Mouse (Mus musculus) spleen, postnatal 10 days (tissue): Measurements from ENCODE around the gene Ddx23.

Source experiments
- DNase-seq, 2 experiments: peaks; one replicate each; pipeline ENCODE4 v3.0.0; 2021 to 2022; ENCODE audit warnings: low spot score in 2 of 2

Gene Ddx23

GRCm38 (mm10) chr15:98662567-98663545, at the start of gene Ddx23:
TSS of gene Ddx23 (minus strand) at chr15:98662894.
- peak; percentile 93 to 99 for DNase-seq

DNA sequence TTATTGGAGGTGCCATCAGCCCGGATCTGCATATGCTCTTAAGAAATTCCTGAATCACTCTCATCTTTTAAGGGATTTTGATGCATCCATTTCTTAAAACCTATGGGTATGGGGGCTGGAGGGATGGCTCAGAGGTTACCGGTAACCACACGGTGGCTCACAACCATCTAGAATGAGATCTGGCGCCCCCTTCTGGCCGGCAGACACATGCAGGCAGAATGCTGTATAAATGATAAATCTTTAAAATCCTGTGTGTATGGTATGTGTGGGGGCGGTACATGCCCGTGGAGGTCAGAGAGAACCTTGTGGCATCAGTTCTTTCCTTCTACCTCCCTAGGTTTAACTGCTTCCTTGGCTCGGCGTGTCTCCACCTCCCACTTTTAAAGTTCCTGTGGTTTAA, 47.7 kb upstream of the Ddx23 start:
- DNase-seq = peak; percentile 64 to 89

GRCm38 (mm10) chr15:98707766-98708372, 45.2 kb upstream of the Ddx23 start, which contains the start of gene Ccdc65:
TSS of gene Ccdc65 (plus strand) at chr15:98708207.
- DNase-seq = peak; percentile 32 to 84

- DNase-seq = no peak
Measured at GRCm38 (mm10) chr15:98704312-98704711, 41.6 kb upstream of the Ddx23 start.

DNA sequence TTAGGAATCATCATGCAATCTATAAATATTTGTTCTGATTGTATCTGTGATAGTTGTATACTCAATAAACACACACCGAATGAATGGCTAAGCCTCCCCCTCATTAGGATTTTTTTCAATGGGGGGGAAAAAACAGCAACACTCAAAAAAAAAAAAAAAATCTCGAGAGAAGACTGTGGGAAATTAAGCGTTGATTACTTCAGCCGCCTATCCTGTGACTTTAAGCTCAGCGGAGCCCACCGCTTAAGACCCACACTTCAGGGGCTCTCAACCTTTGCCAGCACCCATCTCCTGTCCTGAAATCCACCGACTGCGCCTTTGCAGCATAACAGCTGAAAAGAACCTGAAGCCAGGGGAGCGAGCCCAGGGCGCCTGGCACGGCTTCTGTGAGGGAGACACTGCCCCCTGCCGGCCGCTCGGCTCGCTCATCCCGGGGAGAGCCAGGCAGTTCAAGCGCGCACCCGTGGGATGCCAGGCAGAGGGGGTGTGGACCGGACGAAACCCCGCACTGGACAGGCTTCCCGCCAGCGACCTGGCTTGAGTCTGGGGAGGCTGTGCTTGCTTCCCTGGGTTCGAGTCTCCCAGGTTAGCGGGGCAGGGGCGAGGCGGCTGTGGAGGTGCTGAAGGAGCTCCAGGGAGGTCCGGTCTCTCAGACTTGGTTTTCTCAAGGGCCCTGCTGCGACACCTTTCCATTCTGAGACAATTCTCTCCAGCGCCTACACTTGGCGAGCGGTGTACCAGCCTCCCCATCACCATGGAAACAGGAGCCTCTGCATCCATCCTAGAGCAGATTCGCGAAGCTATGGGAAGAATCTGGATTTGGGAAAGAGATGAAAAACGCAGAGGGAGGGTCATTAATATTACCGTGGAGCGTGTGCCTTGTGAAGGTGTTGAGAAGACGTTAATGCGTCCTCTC, 36.8 kb upstream of the Ddx23 start:
- DNase-seq = peak; percentile 72 to 89

- DNase-seq = no peak
Measured at GRCm38 (mm10) chr15:98696216-98696615, 33.5 kb upstream of the Ddx23 start.

GRCm38 (mm10) chr15:98695726-98696125, 33.0 kb upstream of the Ddx23 start:
- DNase-seq = no peak

DNA sequence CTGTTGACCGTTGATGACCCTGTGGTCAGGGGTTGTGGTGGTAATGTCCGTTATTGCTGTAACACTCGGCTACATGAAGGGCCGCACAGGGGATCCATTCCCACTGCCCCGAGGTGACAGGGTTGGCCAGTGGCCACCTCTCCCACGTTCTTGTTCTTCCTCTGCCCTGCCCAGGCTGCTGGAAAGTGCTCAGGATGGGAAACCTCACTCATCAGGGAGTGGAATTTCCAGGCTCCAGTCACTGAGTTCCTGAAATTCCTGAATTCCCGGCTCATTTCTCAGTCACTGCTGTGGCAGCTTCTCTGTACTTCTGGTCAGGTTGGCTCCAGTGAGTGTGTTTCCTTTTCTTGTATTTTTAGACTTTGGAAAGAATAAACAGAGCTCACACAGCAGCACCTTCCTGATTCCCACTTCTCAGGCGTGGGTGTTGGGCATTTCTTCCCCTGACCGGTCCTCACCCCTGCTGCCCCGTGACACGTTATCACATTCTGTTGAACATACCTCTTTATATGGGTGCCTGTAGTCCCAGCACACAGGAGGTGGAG, 29.5 kb upstream of the Ddx23 start:
- DNase-seq = no peak

- DNase-seq = no peak
Measured at GRCm38 (mm10) chr15:98691486-98692147, 28.9 kb upstream of the Ddx23 start.

GRCm38 (mm10) chr15:98689682-98690081, 27.0 kb upstream of the Ddx23 start:
- no peak for DNase-seq

DNA sequence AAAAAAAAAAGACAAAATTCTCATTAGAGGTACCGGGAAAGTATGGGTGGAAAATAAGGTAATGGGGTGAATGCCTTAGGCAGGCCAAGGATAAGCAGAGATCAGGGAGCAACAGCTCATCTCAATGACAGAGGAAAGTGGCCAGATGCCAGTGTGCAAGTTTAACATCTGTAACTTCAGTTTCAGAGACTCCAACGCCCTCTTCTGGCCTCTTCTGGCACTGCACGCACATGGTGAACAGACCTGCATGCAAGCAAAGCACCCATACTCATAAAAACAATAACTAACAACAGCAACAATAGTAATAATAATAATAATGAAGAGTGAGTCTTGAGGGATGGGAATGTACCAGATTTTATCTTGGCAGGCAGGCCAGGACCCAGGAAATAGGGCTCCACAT, 23.2 kb upstream of the Ddx23 start:
- peak in 1 of 2 experiments; percentile 43 for DNase-seq

DNA sequence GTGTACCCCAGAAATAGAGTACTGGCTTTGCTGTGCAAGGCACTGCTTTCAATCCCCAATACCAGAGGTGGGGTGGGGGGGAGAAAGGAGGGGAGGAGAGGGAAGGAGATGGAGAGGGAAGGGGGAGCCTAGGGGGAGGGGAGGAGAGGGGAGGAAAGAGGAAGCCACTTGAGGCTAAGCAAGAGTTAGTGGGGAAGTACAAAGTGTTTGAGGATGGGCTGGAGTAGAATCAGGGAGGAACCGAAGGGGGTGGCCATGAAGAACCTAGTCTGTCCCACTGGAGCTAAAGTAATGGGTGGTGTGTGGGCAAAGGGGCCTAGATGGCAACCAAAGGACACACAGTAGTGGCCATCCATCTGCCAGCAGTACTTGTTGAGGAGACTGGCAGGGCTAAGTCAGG, 21.1 kb upstream of the Ddx23 start:
- no peak for DNase-seq

GRCm38 (mm10) chr15:98683177-98683576, 20.5 kb upstream of the Ddx23 start:
- no peak for DNase-seq

- DNase-seq = no peak
Measured at GRCm38 (mm10) chr15:98681633-98682032, 18.9 kb upstream of the Ddx23 start.

DNA sequence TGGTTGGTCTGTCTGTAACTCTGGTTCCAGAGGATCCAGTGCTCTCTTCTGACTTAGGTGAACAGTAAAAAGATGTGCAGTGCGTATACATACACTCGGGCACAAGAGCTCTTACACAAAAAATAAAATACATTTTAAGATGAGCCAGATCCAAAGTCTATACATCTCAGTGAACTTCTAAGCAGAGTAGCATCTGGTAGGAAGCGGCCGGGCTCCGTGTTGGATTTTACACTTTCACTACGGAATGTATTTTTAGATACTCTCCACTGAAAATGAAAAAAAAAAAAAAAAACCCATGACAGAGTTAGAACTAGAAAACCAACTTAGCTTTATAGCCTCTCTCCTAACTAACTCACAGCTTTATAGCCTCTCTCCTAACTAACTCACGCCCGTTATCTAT, 18.0 kb upstream of the Ddx23 start:
- DNase-seq = no peak

GRCm38 (mm10) chr15:98677977-98678376, 15.3 kb upstream of the Ddx23 start:
- no peak for DNase-seq

DNA sequence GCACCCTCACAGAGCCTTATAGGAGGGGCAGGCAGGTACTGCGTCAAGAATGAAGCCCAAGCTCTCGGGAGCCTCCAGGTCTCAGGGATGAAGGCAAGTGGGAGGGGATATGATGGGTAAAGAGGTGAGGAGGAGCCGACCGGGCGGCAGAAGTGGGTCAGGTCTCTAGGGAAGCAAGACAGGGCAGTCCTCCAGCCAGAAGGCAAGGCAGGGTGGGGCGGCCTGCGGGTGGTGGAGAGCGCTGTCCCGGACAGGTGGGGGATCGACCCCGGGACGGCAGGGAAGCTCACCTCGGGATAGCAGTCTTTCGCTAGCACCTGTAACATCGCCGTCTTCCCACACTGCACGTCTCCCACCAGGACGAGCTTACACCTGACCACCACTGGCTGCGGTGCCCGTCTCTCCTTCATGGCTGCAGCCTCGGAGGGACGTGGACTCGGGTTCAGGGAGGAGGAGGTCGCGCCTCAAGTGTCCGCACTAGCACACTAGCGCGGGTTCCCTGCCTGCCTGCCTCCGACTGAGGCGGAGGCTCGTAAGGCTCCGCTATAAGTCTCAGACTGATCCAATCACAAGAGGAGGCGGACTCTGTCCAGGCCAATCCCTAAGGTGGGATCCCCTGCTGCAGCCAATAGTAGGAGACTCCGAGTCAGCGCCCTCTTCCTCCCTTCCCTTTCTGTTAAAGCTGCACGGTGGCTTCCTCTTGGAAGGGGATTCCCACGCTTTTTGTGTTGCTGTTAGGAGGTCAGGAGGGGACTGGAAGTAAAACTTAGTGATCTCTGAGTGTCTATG, 14.4 kb upstream of the Ddx23 start, which contains the start of gene Rnd1:
Gene Rnd1, minus strand, starts transcription at position 522 of the 789 bp plus-strand sequence.
- peak; percentile 26 to 59 for DNase-seq

- DNase-seq = no peak
Measured at GRCm38 (mm10) chr15:98676471-98676870, 13.8 kb upstream of the Ddx23 start.

- no peak for DNase-seq
Measured at GRCm38 (mm10) chr15:98675634-98676250, 13.0 kb upstream of the Ddx23 start.
